Mouse (Mus musculus) ES-E14 (cell line): Measurements from ENCODE around the gene Rnls.

Source experiments
- CHD2 ChIP-seq: IDR thresholded peaks from 2 replicates; pipeline ENCODE4 v1.6.1; 2014; ENCODE audit warnings: mild to moderate bottlenecking, low read depth, low read length, inconsistent platforms
- HCFC1 ChIP-seq: IDR thresholded peaks from 2 replicates; pipeline ENCODE4 v1.6.1; 2012; ENCODE audit warnings: low read length, inconsistent platforms, borderline replicate concordance; ENCODE audit not compliant: insufficient read depth
- MAFK ChIP-seq: IDR thresholded peaks from 2 replicates; pipeline ENCODE4 v1.6.1; 2014; ENCODE audit warnings: mild to moderate bottlenecking, low read depth, low read length, inconsistent platforms; ENCODE audit not compliant: insufficient read depth
- ZC3H11A ChIP-seq: IDR thresholded peaks from 2 replicates; pipeline ENCODE4 v1.6.1; 2012; ENCODE audit warnings: low read depth, mild to moderate bottlenecking, inconsistent platforms, low read length, borderline replicate concordance
- ZNF384 ChIP-seq: IDR thresholded peaks from 2 replicates; pipeline ENCODE4 v1.6.1; 2012; ENCODE audit warnings: low read depth, low read length, inconsistent platforms

DNA sequence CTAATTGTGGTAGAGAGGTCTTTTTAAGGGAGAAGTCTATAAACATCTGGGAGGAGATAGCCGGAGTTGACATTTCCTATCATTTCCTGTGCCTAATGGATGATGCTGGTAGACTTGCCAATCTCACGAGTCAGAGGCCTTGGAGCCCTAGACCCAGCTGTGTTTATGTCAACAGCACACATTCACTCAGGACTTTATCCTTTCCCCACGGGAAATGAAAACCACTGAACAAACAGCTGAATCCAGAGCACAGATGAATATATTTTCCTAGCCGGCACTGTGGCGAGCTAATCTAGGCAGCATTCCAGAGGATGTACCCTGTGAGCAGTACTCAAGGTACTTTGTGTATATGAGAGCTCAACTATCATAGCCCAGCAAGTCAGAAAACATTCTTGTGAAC lies 138.2 kb downstream of the Rnls start:
- TF ChIP-seq ZC3H11A (no peak), CHD2 (no peak), MAFK (no peak), ZNF384 (no peak), HCFC1 (no peak)
